Mouse (Mus musculus): Measurements from ENCODE around the gene Zmiz1. TPM values are rescaled to one million over a fixed set of nuclear protein-coding genes. Genes with fewer than 3 reads are reported as not detected.
A peak's percentile ranks its signal among the peaks of the same experiment; 100 is the strongest.

Gene Zmiz1
- total and polyA plus RNA-seq, 3 experiments = 3.7 to 45.8 (median 11.1) TPM

DNA sequence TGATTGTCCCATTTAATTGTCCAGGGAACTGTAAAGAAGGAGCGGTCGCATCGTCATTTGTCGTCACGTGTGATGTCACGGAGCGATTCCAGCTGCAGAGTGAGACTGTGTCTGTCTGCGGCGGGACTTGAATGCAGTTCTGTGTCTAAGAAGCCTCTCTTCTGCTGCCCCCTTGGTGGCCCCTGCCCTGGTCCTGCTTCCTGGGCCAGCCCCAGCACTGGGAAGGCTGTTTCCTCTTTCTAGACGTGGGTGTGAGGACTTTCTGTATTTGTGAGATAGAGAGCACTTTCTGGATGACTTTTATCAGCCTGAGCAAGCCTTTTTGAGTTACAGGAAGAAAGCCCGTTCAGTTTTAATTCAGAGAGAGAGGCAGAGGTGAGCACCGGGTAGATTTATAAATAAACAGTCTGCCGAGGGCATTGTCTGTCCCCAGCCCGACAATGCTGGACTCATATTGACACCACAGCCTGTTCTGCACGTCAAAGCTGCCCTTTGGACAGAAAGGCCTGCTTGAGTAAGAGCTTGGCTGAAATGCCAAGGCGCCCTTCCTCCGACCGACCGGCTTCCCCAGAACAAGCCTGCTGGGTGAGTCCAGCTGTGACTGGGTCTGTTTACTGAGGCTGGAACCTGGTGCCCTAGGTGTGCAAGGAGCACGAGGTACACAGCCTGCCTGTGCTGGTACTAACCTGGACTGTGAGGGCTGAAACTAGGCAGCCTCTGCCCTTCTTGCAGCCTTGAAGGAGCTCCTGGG, 22.1 kb downstream of the Zmiz1 start:
- Histone ChIP-seq H3K4me2 (ENCODE audit: insufficient read depth, low read depth, poor library complexity, severe bottlenecking) (peak overlapping the region; percentile 89), H3K27ac (ENCODE audit: insufficient read depth, low read depth) (peak overlapping the region; percentile 91), H3K9me3 (replicated peaks; ENCODE audit: low read length) (no peaks in the 10 kb centered on the region), H3K79me2 (replicated peaks; ENCODE audit: control insufficient read depth, extremely low read depth, insufficient read depth, poor library complexity, severe bottlenecking) (peaks cover 74% of the 10 kb centered on the region), H3K36me3 (replicated peaks in 1 of 2; ENCODE audit: control insufficient read depth in 1 of 2, insufficient read depth in 1 of 2, low read length in 1 of 2) (peaks cover 0 to 20% of the 10 kb centered on the region in 2 experiments), H3K9ac (ENCODE audit: insufficient read depth, low read depth) (peak overlapping the region; percentile 37), H3K4me3 (replicated peaks in 1 of 3; ENCODE audit: low read depth in 2 of 3, low read length in 2 of 3, poor library complexity in 1 of 3) (peak overlapping the region; percentile 38 to 40 (median 38)), H3K27me3 (replicated peaks) (no peaks in the 10 kb centered on the region), H3K4me1 (ENCODE audit: control insufficient read depth in 1 of 2, insufficient read depth in 2 of 2) (peaks cover 58 to 98% of the 10 kb centered on the region in 2 experiments)
- dilution Hi-C loops (cut with MboI; ENCODE audit: extremely low pct_ligation_motif_present, extremely low pct_unique_long_range_greater_than_20kb, low sequenced_read_pairs) = no loop called here
- TF ChIP-seq RAD21 (IDR thresholded peaks at IDR 0.05; ENCODE audit: low read depth, low read length) (no peak; the same call in 1 of the 2 replicates), ETS1 (conservative IDR thresholded peaks at IDR 0.05; ENCODE audit: low read depth, low read length) (peak; percentile 75), UBTF (IDR thresholded peaks at IDR 0.05; ENCODE audit: low read depth, low read length) (0 out of 2 replicates have a peak, but pooled peaks have one; percentile 11), ZC3H11A (IDR thresholded peaks at IDR 0.05; ENCODE audit: low read depth, low read length) (no peak), TCF12 (IDR thresholded peaks at IDR 0.05; ENCODE audit: low read depth, low read length) (peak; percentile 62; the same call in 1 of the 2 replicates), SIN3A (IDR thresholded peaks at IDR 0.05; ENCODE audit: low read length) (peak; percentile 30; the same call in 1 of the 2 replicates), USF1 (IDR thresholded peaks at IDR 0.05; ENCODE audit: low read depth, low read length) (peak; percentile 10; the same call in 1 of the 2 replicates), IRF4 (IDR thresholded peaks at IDR 0.05; ENCODE audit: low read depth, low read length) (peak; percentile 68), BHLHE40 (IDR thresholded peaks at IDR 0.05; ENCODE audit: low read depth, low read length) (peak; percentile 80), ELF1 (IDR thresholded peaks at IDR 0.05; ENCODE audit: low read depth, low read length) (peak; percentile 62; the same call in 1 of the 2 replicates), POLR2AphosphoS2 (IDR thresholded peaks at IDR 0.05; ENCODE audit: low read depth, low read length) (no peak), MEF2A (IDR thresholded peaks at IDR 0.05; ENCODE audit: borderline replicate concordance, low read depth, low read length) (peak; percentile 80), SMC3 (IDR thresholded peaks at IDR 0.05; ENCODE audit: low read depth, low read length) (0 out of 2 replicates have a peak, but pooled peaks have one; percentile 3), MAX (IDR thresholded peaks at IDR 0.05; ENCODE audit: low read length) (0 out of 2 replicates have a peak, but pooled peaks have one; percentile 31)
- peak; percentile 69 for DNase-seq (ENCODE audit: extremely low read depth)
- in situ Hi-C loops (cut with MboI; ENCODE audit: low pct_ligation_motif_present, low pct_unique_long_range_greater_than_20kb, low sequenced_read_pairs) = loop anchor here (5.0 kb wide), 1 partner anchor 36 kb away; no protein-coding TSS in a partner anchor

- Histone ChIP-seq H3K4me1 (ENCODE audit: control insufficient read depth in 1 of 2, insufficient read depth in 2 of 2) (peaks cover 58 to 98% of the 10 kb centered on the region in 2 experiments), H3K27ac (ENCODE audit: insufficient read depth, low read depth) (peak overlapping the region; percentile 91), H3K9me3 (replicated peaks; ENCODE audit: low read length) (no peaks in the 10 kb centered on the region), H3K79me2 (replicated peaks; ENCODE audit: control insufficient read depth, extremely low read depth, insufficient read depth, poor library complexity, severe bottlenecking) (peaks cover 72% of the 10 kb centered on the region), H3K27me3 (replicated peaks) (no peaks in the 10 kb centered on the region), H3K9ac (ENCODE audit: insufficient read depth, low read depth) (peak overlapping the region; percentile 37; the same call in 1 of the 2 replicates), H3K36me3 (replicated peaks in 1 of 2; ENCODE audit: control insufficient read depth in 1 of 2, insufficient read depth in 1 of 2, low read length in 1 of 2) (peaks cover 0 to 16% of the 10 kb centered on the region in 2 experiments), H3K4me3 (replicated peaks in 1 of 3; ENCODE audit: low read depth in 2 of 3, low read length in 2 of 3, poor library complexity in 1 of 3) (peak overlapping the region; percentile 38 to 40 (median 38)), H3K4me2 (ENCODE audit: insufficient read depth, low read depth, poor library complexity, severe bottlenecking) (peak overlapping the region; percentile 89)
- dilution Hi-C loops (cut with MboI; ENCODE audit: extremely low pct_ligation_motif_present, extremely low pct_unique_long_range_greater_than_20kb, low sequenced_read_pairs) = no loop called here
- DNase-seq (ENCODE audit: extremely low read depth) = no peak
- TF ChIP-seq KAT2A (IDR thresholded peaks at IDR 0.05; ENCODE audit: insufficient replicate concordance, low read length) (no peak), UBTF (IDR thresholded peaks at IDR 0.05; ENCODE audit: low read depth, low read length) (no peak), POLR2AphosphoS2 (IDR thresholded peaks at IDR 0.05; ENCODE audit: low read depth, low read length) (no peak), PAX5 (IDR thresholded peaks at IDR 0.05; ENCODE audit: low read length) (no peak), ZNF384 (IDR thresholded peaks at IDR 0.05; ENCODE audit: low read depth, low read length) (no peak), ELF1 (IDR thresholded peaks at IDR 0.05; ENCODE audit: low read depth, low read length) (no peak), ZC3H11A (IDR thresholded peaks at IDR 0.05; ENCODE audit: low read depth, low read length) (no peak), MAX (IDR thresholded peaks at IDR 0.05; ENCODE audit: low read length) (no peak), JUN (IDR thresholded peaks at IDR 0.05; ENCODE audit: insufficient read depth, low read depth, low read length) (no peak), NELFE (IDR thresholded peaks at IDR 0.05; ENCODE audit: low read depth, low read length) (no peak), TBP (conservative IDR thresholded peaks at IDR 0.05; ENCODE audit: low read depth, low read length) (no peak), MYC (IDR thresholded peaks at IDR 0.05; ENCODE audit: low read depth, low read length) (no peak), GABPA (IDR thresholded peaks at IDR 0.05; ENCODE audit: insufficient replicate concordance, low read depth, low read length) (no peak), MAFK (IDR thresholded peaks at IDR 0.05; ENCODE audit: insufficient replicate concordance, low read length) (no peak), CHD2 (IDR thresholded peaks at IDR 0.05; ENCODE audit: low read length) (no peak)
- in situ Hi-C loops (cut with MboI; ENCODE audit: low pct_ligation_motif_present, low pct_unique_long_range_greater_than_20kb, low sequenced_read_pairs) = loop anchor here (5.0 kb wide), 1 partner anchor 36 kb away; no protein-coding TSS in a partner anchor
Measured at GRCm38 (mm10) chr14:25481667-25482331, 22.8 kb downstream of the Zmiz1 start.

All from CH12.LX (cell line).